Mouse (Mus musculus): ENCODE results near the gene Rab22a.
"Not testable (repeated sequence)": the region's sequence is repeated elsewhere in the genome, so short reads cannot be mapped to it uniquely, and the experiment has no call there.

Gene Rab22a

GRCm38 (mm10) chr2:173659057-173659925, at the start of gene Rab22a:
TSS of gene Rab22a (plus strand) at chr2:173659760.
- DNase-seq = peak; percentile 100

DNA sequence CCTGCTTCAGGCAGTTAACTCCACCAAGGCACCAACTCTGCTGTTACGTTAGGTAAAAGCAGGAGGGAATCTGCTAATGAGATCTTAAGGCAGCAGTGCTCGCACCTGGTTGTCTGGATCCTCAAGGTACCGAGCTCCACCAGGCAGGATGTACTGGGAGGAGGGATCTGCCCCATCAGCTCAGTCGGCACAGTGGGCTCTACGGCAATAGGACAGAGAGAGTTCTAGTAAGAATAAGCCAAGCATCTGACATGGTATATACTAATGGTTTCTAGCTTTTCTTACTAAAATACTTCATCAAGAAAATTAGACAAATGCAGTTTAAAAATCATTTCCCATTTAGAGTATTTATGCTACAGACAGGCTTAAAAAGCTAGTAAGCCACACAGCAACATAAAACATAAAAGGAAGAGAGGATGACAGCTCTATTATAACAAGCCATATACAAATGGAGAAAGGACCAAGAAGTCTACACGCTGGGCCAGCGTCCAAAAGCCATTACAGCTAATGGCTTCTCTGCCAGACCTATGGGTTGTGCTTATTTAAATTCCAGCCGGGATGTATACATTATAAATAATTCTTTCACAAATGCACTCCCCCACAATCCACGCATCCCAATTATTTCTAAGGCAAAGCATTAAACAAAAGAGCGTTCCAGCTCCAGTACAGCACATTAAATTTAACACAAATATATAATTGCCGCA, 44.0 kb upstream of the Rab22a start:
- no peak for DNase-seq

DNA sequence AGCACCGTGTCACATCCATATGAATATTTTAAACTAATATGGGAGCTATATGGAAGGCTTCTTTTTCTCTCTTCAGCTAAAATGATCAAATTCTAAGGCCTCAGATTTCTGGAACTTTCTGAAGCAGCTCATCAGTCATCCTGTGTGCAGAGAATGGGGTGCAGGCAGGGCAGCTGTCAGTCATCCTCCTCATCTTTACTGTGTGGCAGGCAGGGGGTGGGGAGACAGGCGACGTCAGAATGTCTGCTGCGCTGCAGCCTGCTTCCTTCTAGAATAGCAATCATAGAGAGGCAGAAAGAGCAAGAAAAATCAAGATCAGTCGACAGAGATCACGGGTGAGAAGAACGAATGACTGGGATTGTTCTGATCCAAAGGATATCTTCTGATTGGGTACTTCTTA, 43.4 kb upstream of the Rab22a start:
- no peak for DNase-seq

DNA sequence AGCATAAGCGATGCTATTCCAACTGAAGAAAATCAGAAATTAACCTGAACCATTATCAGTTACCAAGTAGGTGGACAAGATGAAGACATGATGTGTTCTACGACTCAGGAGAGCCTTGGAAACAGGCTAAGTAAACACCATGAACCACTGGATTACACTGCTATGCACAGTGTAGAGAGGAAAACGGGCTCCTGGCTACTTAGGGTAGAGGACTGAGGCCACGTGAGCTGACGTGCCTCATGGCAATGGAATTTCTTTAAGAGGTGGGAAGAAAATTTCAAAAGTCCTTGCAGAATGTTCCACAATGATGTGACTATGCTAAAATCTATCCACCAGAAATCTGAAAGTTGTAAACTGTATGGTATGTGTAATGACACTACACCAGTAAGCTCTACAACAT, 40.4 kb upstream of the Rab22a start:
- DNase-seq = no peak

DNA sequence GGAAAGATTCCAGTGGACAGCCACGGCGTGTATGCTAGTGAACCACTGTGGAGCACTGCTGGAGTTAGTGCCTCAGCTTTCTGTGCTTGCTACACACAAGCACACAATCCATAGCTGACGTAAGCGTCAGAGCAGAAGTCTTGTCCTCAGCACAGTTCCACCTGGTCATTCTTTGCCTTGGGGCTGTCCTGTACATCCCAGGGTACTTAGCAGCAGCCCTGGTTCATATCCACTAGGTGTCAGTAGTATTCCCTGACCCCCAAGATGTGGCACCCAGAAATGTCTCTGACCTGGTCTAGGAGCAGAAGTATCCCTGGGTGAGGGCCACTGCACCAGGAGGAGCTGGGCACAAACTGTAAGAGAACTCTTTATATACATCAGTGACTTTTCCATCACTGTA, 38.9 kb upstream of the Rab22a start:
- DNase-seq = no peak

DNA sequence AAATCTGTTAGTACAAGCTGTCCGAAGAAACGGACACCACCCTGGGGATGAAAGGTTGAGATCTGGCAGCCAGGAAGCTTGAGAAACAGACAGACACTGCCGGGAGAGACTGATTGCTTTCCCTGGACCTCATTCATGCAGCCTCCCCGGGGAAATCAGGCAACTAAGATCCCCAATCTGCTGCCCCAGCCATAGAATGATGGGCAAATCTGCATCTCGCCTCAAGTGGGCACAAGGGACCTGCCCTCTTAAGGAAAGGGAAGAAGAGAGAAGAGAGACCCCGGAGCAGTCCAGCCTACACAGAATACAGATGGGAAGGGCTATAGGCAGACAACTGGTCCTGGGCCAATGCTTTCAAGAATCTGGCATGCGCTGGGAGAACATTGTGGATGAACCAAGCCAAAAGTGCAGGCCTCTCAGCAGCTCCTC, 37.4 kb upstream of the Rab22a start:
- DNase-seq = peak; percentile 52

GRCm38 (mm10) chr2:173624667-173625066, 34.9 kb upstream of the Rab22a start:
- no peak for DNase-seq

DNA sequence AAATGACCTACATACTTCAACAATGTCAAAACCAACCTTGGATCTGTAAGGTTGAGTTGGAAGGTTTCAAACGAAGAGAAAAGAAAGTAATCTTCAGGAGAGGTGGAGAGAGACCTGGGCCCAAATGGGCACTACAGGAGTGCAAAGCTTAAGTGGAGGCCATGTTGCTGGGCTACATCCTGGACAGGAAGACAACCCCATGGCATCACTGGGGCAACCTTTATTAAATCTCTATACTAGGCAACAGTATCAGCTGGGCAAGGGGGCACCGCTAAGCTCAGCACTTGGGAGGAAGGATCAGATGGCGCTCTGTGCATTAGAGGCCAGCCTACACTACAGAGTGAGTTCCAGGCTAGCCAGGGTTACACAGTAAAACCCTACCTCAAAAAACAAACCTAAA, 33.8 kb upstream of the Rab22a start:
- DNase-seq = no peak

DNA sequence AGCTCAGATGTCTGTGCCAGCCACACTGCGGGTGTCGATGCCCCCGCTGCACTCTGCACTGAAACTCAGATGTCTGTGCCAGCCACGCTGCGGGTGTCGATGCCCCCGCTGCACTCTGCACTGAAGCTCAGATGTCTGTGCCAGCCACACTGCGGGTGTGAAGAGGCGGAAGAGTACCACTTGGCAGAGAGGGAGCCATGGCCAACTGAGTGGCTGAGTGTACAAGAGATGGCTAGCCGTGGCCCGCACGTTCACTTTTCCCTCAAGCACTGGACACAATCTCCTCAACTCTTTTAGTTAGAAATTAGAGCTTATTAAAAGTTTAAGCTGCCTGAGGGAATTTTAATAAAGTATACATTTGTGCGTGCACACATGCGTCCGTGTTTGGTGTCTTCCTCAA, 25.5 kb upstream of the Rab22a start:
- DNase-seq = not testable (repeated sequence)

GRCm38 (mm10) chr2:173641370-173641769, 18.2 kb upstream of the Rab22a start:
- DNase-seq = no peak

GRCm38 (mm10) chr2:173642262-173642999, 17.1 kb upstream of the Rab22a start:
- DNase-seq = no peak

GRCm38 (mm10) chr2:173647197-173647911, 12.2 kb upstream of the Rab22a start:
- DNase-seq = no peak

DNA sequence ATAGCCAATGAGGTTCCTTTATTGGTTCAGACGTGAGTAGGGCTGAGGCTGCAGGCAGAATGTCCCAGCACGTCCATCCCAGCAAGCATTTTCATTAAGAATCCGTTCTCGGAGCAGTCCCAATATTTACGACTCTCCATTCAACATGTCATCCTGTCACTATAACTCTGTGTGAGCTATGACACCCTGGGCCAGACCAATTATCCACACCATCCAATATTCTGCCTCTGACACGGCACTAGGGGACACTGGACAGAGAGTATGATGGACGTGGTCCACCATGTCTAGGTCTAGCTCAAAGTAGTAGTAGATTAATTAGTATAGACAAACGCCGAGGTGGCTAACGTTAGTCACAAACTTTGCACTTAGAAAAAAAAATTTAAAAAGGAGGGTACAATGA, 9.8 kb upstream of the Rab22a start:
- no peak for DNase-seq

DNA sequence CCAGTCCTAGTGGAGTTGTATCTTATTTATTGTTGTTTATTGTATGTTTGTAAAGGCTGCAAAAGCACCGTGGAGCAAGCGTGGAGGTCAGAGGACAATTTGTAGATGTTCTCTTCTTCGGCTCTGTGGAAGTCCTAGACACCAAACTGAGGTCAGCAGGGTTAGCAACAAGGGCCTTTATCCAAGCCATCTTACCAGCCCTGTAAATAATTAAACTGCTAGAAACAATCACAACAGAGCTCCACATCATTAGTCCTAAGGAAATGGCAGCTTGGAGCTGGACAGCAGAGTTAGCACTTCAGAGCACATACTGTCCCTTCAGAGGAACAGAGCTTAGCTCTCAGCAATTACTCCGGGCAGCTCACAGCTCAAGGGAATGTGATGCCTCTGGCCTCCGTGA, 6.0 kb upstream of the Rab22a start:
- no peak for DNase-seq

- DNase-seq = no peak
These were observed 1.8 kb upstream of the Rab22a start for GRCm38 (mm10) chr2:173657736-173658135.

DNA sequence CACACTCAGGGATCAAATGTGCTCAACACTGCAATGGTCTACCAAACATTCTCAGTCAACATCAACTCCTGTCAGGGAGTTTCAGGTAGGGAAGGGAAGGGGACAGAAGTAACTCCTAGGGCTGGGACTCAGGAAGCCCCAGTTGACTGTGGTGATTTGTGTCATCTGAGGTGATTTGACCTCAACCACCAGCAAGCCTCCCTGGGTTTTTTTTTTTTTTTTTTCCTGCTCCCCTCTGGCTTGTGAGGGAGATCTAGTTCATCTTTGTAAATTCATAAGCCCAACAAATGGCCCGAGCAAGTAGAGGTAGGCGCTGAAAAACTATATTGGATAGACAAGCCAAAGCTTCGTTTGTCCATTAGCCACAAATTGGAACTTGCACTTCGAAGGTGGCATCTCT, 1.0 kb upstream of the Rab22a start:
- no peak for DNase-seq

GRCm38 (mm10) chr2:173659926-173660684, 545 bp downstream of the Rab22a start:
- DNase-seq = peak; percentile 10

- no peak for DNase-seq
These were observed 2.8 kb downstream of the Rab22a start for GRCm38 (mm10) chr2:173662255-173662950.

DNA sequence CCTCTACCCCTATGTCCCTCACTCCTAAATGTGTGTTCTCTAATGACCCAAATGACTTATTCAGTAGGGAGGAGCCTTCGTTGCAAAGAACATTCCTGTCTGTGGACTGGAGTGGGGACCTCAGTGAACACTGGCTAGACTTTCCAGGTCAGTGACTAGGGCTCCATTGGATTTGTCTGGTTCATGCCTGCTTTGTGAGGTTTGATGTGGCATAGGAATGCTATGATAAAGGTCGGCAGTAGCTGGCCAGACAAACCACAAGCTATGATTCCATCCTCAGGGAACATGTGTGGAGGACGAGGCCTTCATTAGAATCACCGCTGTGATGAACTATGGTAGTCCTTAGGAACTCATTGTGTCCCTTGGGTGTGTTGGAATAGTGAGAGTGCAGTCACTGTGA, 5.2 kb downstream of the Rab22a start:
- no peak for DNase-seq

- DNase-seq = no peak
These were observed 5.7 kb downstream of the Rab22a start for GRCm38 (mm10) chr2:173665271-173665670.

DNA sequence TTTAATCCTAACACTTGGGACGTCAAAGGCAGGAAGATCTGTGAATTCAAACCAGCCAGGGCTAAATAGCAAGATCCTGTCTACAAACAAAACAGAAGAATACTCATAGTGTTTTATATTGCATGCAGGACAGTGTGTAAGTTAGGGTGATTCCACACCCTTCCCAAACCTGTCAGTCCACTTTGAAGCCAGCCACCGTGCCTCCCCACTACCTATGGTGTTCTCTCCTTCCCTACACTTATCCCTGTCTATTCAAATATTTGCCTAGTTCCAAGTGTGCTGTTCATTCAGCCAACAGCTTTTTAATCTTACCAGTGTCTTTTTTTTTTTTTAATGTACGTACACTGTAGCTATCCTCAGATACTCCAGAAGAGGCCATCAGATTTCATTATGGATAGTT, 7.3 kb downstream of the Rab22a start:
- no peak for DNase-seq

All from embryo, embryonic 11 days (tissue).